Mouse (Mus musculus): Measurements from ENCODE around the gene Ifi47.
A peak's percentile ranks its signal among the peaks of the same experiment; 100 is the strongest.

Ifi47 gene

DNA sequence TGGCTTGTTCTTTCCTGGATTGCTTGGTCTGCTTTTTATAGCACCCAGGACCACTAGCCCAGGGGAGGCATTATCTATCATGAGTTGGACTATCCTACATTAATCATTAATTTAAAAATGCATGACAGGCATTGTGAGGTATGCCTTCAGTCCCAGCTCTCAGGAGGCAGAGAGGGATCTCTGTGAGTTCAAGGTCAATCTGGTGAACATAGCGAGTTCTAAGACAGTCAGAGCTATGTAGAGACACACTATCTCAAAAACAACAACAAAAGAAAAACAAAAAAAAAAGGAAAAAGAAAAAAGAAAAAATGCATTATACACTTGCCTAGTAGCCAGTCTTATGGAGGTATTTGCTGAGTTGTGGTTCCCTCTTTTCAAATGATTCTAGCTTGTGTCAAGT lies 8.0 kb downstream of the Ifi47 start:
- Histone ChIP-seq H3K27me3 (ENCODE audit: control insufficient read depth, insufficient read depth, low read length, poor library complexity, severe bottlenecking) (no peaks in the 10 kb centered on the region), H3K36me3 (ENCODE audit: control insufficient read depth, insufficient read depth, low read length, poor library complexity, severe bottlenecking) (no peaks in the 10 kb centered on the region)
- no peak for DNase-seq (ENCODE audit: low read depth, low spot score)

DNA sequence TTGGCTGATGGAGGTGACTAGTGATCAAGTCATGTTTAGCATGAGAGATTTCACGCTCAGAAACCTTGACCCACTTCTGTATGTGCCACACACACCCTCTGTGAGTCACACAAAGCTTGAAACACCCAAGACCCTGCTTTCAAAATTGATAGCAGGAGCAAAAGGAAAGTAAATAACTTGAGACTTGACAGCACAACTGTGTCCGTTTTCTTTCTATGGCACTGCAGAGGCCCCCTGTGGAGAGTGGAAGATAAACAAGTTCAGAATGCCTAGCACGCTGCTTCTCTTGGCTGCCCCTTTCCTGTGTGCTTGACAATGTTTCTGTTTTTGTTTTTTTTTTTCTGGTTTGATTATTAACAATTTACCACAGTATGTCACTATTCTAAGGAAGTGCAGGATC lies 8.5 kb downstream of the Ifi47 start:
- H3K36me3 ChIP-seq (ENCODE audit: control insufficient read depth, insufficient read depth, low read length, poor library complexity, severe bottlenecking): no peaks in the 10 kb centered on the region
- peak; percentile 69 for DNase-seq (ENCODE audit: low read depth, low spot score)
- no peaks in the 10 kb centered on the region for H3K27me3 ChIP-seq (ENCODE audit: control insufficient read depth, insufficient read depth, low read length, poor library complexity, severe bottlenecking)

DNA sequence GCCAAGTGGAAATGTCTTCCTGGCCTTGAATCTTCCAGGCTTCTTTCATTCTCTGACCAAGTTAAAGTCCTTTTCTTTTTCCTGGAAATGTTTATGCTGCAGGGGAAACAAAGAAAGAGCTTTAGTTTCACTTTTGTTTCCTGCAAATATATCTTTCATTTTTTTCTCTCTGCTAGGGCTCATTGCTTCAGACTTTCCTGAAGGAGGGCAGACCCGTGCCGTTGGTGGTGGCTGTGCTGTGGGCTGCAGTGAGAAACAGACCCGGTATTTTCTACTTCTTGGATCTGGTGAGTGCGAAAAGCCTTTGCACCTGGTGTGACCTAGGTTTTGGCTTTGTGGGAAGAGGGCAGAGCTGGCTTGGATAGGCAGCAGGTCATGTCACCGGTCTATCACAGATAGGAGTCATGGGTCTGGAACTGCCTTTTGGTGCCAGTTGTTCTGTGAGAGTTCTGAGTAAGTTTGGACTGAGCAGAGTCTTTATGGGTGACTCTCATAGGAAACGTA lies 10.5 kb downstream of the Ifi47 start:
- peak; percentile 27 for DNase-seq (ENCODE audit: low read depth, low spot score)
- H3K27me3 ChIP-seq (ENCODE audit: control insufficient read depth, insufficient read depth, low read length, poor library complexity, severe bottlenecking): no peaks in the 10 kb centered on the region
- peaks cover 2% of the 10 kb centered on the region; the same call in 1 of the 2 replicates for H3K36me3 ChIP-seq (ENCODE audit: control insufficient read depth, insufficient read depth, low read length, poor library complexity, severe bottlenecking)

- H3K27me3 ChIP-seq (ENCODE audit: control insufficient read depth, insufficient read depth, low read length, poor library complexity, severe bottlenecking): no peaks in the 10 kb centered on the region
- DNase-seq (ENCODE audit: low read depth, low spot score): peak; percentile 51
- peaks cover 2% of the 10 kb centered on the region; the same call in 1 of the 2 replicates for H3K36me3 ChIP-seq (ENCODE audit: control insufficient read depth, insufficient read depth, low read length, poor library complexity, severe bottlenecking)
Observed at GRCm38 (mm10) chr11:49087830-49088616, 11.6 kb downstream of the Ifi47 start.

DNA sequence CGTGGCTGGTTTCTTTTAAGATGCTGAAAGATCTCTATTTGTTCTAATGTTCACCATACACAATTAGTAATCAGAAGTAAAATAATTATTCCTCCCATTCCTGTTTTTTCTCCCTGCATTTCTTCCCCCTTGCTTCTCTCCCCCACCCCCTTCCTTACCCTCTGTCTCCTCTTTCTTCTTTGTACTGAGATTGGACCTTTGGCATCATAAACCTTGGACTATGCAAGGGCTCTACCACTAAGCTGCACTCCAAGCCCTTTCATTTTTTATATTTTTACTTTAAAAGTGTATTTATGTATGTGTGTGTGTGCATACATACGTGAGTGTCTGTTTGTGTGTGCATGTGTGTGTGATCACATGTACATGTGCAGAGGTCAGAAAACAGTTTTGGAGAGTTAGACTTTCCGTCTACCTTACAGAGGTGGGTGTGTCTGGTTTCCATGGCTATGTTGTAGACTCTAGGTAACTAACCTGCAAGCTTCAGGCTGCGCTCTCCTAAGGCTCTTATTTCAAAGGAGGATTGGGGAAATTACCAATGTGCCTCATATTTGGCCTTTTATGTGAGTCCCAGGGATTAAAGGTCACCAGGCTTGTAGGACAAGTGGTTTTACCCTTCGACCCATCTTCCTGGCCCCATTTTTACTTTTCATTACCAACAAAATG lies 12.7 kb downstream of the Ifi47 start:
- no peak for DNase-seq (ENCODE audit: low read depth, low spot score)
- Histone ChIP-seq H3K36me3 (ENCODE audit: control insufficient read depth, insufficient read depth, low read length, poor library complexity, severe bottlenecking) (peaks cover 2% of the 10 kb centered on the region; the same call in 1 of the 2 replicates), H3K27me3 (ENCODE audit: control insufficient read depth, insufficient read depth, low read length, poor library complexity, severe bottlenecking) (no peaks in the 10 kb centered on the region)

GRCm38 (mm10) chr11:49089735-49090507 lies 13.5 kb downstream of the Ifi47 start:
- Histone ChIP-seq H3K36me3 (ENCODE audit: control insufficient read depth, insufficient read depth, low read length, poor library complexity, severe bottlenecking) (peaks cover 2% of the 10 kb centered on the region; the same call in 1 of the 2 replicates), H3K27me3 (ENCODE audit: control insufficient read depth, insufficient read depth, low read length, poor library complexity, severe bottlenecking) (no peaks in the 10 kb centered on the region)
- no peak for DNase-seq (ENCODE audit: low read depth, low spot score)

DNA sequence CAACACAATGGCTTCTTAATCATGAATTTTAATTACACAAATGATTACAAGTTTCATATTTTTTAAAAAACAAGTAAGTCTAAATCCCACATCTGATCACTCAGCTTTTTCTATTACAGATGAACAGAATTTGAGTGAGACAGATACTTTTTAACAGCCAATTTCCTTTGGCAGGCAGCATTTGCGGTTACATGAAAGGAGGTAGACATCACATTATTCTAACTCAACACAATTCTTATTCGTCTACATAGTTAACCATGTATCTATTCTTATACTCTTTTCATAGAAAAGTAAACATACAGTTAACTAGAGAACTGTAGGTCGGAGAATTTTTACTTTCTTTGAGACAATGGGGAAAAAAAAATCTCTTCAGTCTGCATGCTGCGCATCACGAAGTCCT lies 14.2 kb downstream of the Ifi47 start:
- no peak for DNase-seq (ENCODE audit: low read depth, low spot score)

DNA sequence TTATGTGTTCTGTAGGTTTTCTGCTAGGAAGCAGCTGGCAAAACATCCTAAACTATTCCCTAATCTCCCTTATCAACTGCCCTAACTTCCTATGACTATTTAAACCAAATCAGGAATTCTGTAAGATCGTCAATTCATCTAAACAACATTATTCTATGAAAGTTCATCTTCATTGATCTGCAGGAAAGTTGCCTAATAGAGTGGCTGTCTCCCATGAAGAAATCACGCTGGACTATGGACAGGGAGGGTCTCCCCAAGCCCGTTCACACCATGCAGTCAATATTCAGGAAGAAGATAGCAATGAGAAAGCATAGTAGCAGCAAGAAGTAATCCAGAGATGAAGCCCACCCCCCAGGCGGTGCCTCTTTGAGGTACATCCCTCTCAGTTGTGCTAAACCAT lies 14.8 kb downstream of the Ifi47 start:
- DNase-seq (ENCODE audit: low read depth, low spot score): no peak
- H3K36me3 ChIP-seq (ENCODE audit: control insufficient read depth, insufficient read depth, low read length, poor library complexity, severe bottlenecking): peaks cover 7% of the 10 kb centered on the region

More for the DNA sequence above, 14.2 kb downstream of the Ifi47 start:
- no peaks in the 10 kb centered on the region for H3K27me3 ChIP-seq (ENCODE audit: control insufficient read depth, insufficient read depth, low read length, poor library complexity, severe bottlenecking)
- H3K36me3 ChIP-seq (ENCODE audit: control insufficient read depth, insufficient read depth, low read length, poor library complexity, severe bottlenecking): peaks cover 2% of the 10 kb centered on the region; the same call in 1 of the 2 replicates

DNA sequence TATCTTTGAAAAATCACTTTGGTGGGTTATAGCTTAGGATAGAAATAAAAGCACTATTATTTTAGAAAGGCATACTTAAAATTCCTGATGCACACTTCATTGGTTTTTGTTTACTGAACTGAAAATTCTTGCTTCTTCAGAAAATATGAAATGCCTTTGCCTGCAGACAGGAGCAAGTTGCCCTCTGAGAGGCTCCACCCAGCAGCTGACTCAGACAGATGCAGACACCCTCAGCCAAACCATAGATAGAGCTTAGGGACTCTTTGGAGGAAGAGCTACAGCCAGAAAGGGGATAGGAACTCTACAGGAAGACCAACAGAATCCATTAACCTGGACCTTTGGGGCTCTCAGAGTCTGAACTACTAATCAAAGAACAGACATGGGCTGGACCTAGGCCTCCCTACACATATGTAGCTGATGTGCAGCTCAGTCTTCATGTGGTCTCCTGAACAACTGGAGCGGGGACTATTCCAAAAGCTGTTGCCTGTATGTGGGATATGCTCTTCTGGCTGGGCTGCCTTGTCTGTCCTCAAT lies 15.7 kb downstream of the Ifi47 start:
- Histone ChIP-seq H3K27me3 (ENCODE audit: control insufficient read depth, insufficient read depth, low read length, poor library complexity, severe bottlenecking) (no peaks in the 10 kb centered on the region), H3K36me3 (ENCODE audit: control insufficient read depth, insufficient read depth, low read length, poor library complexity, severe bottlenecking) (peaks cover 8% of the 10 kb centered on the region)
- no peak for DNase-seq (ENCODE audit: low read depth, low spot score)

More for the DNA sequence above, 14.8 kb downstream of the Ifi47 start:
- no peaks in the 10 kb centered on the region for H3K27me3 ChIP-seq (ENCODE audit: control insufficient read depth, insufficient read depth, low read length, poor library complexity, severe bottlenecking)

GRCm38 (mm10) chr11:49092786-49093185 lies 16.4 kb downstream of the Ifi47 start:
- Histone ChIP-seq H3K36me3 (ENCODE audit: control insufficient read depth, insufficient read depth, low read length, poor library complexity, severe bottlenecking) (peaks cover 8% of the 10 kb centered on the region), H3K27me3 (ENCODE audit: control insufficient read depth, insufficient read depth, low read length, poor library complexity, severe bottlenecking) (no peaks in the 10 kb centered on the region)
- peak; percentile 51 for DNase-seq (ENCODE audit: low read depth, low spot score)

DNA sequence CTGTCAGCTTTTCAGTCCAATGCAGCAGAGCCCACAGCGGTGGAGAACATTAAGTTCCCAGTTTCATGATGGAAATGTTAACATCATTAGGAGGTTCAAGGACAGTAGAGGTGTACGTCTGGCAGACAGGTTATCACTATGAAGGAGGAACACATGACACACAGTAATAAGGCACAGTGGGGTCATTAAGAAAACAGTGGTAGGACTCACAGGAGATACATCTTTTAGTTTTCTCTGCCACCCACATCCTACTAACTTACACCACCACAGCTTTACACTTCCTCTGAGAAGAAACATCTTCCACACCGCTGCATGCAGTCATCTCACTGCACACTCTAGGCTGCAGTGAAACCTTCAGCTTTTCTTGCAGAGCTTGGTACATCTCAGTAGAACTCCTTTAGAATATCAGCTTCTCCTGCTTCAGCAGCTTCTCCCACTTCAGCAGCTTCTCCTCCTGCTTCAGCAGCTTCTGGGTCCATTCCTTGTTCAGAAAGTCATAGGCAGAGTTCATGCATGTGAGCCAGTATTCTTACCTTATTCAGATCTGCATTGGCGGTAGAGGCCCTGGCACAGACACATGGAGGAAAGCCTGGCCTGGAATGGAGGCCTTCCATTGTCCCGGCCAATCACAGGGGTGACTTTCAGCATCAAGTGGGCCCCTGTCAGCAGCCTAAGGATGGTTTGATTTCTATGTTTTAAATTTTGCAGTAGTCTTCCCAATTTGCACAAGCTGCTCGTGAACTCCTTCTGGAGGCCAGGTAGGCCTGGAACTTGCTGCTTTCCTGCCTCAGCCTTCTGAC lies 17.7 kb downstream of the Ifi47 start:
- DNase-seq (ENCODE audit: low read depth, low spot score): peak; percentile 40
- peaks cover 8% of the 10 kb centered on the region for H3K36me3 ChIP-seq (ENCODE audit: control insufficient read depth, insufficient read depth, low read length, poor library complexity, severe bottlenecking)
- H3K27me3 ChIP-seq (ENCODE audit: control insufficient read depth, insufficient read depth, low read length, poor library complexity, severe bottlenecking): no peaks in the 10 kb centered on the region

DNA sequence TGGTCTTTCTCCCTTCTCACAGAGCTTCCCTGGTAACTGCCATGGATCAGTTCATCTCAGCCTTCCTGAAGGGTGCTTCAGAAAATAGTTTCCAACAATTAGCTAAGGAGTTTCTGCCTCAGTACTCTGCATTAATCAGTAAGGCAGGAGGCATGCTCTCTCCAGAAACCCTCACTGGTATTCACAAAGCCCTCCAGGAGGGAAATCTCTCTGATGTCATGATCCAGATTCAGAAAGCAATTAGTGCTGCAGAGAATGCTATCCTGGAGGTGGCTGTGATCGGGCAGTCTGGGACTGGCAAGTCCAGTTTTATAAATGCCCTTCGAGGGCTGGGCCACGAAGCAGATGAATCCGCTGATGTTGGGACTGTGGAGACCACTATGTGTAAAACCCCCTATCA lies 19.0 kb downstream of the Ifi47 start:
- peaks cover 8% of the 10 kb centered on the region for H3K36me3 ChIP-seq (ENCODE audit: control insufficient read depth, insufficient read depth, low read length, poor library complexity, severe bottlenecking)
- no peaks in the 10 kb centered on the region for H3K27me3 ChIP-seq (ENCODE audit: control insufficient read depth, insufficient read depth, low read length, poor library complexity, severe bottlenecking)
- DNase-seq (ENCODE audit: low read depth, low spot score): no peak

- Histone ChIP-seq H3K36me3 (ENCODE audit: control insufficient read depth, insufficient read depth, low read length, poor library complexity, severe bottlenecking) (peaks cover 6% of the 10 kb centered on the region), H3K27me3 (ENCODE audit: control insufficient read depth, insufficient read depth, low read length, poor library complexity, severe bottlenecking) (no peaks in the 10 kb centered on the region)
- DNase-seq (ENCODE audit: low read depth, low spot score): peak; percentile 73
Observed at GRCm38 (mm10) chr11:49100409-49100808, 24.0 kb downstream of the Ifi47 start.

DNA sequence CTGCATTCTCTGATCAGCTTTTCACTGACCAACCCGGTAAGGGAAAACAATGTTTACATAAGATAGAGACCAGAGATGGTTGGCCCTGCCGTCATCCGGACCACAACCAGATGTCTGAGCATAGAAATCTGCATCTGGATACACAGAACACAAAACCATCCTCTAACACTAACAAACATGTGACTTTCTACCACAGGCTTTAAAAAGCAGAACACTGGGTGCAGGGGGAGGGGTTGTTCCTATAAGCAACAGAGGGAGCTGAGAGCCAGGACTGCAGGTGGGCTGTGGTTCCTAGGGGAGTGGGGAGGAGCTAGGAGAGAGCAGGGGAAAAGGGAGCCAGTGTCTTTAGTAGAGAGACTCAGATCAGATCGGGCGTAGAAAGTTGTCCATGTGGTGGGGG lies 25.1 kb downstream of the Ifi47 start:
- Histone ChIP-seq H3K36me3 (ENCODE audit: control insufficient read depth, insufficient read depth, low read length, poor library complexity, severe bottlenecking) (no peaks in the 10 kb centered on the region), H3K27me3 (ENCODE audit: control insufficient read depth, insufficient read depth, low read length, poor library complexity, severe bottlenecking) (no peaks in the 10 kb centered on the region)
- peak; percentile 57 for DNase-seq (ENCODE audit: low read depth, low spot score)
